Mouse (Mus musculus) urinary bladder, postnatal 25 days (tissue): Measurements from ENCODE around the gene Spryd7.
"Not testable (repeated sequence)": the region's sequence is repeated elsewhere in the genome, so short reads cannot be mapped to it uniquely, and the experiment has no call there.

Experiments
- DNase-seq: peaks from one replicate; pipeline ENCODE4 v3.0.0; 2022; ENCODE audit warnings: low spot score

Gene Spryd7

DNA sequence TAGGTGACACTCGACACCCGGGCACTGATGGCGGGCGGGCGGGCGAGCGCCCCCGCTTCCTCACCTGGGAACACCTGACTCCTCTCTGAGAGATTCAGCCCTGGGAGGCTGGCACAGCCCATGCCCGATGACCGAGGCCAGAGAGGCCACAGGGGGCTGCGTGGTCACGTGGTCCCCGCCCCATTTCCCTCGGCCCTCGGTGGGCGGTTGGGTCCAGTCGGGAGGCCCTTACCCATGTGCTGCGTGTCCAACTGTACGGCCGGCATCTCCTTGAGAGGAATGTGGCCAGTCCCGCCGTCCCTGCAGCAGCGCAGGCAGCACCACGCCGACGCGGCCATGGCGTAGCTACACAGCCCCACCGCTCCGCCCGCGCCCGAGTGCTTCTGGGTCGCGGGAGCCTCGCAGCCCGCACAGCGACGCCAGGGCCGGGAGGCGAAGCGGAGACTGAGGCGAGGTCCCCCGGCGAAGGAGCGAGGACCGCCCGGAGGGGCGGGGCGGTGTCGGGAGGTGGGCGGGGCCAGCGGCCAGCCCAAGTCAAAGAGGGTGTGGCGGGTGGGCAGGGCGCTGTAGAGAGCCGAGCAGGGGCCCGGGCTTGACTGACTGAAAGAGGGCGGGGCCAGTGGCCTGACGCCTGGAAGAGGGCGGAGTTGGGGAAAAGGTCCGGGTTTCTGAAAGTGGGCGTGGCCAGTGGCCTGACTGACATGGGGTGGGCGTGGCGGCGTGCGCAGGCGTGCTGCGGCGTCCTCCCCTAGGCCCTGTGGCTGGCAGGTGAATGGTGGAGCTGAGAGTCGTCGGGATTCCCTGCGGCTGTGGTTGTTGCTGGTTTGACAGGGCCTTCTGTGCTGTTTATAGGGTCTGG, at the start of gene Spryd7:
Gene Spryd7, minus strand, starts transcription at position 598 of the 859 bp plus-strand sequence.
- DNase-seq, result peak; percentile 98

GRCm38 (mm10) chr14:61606088-61606487, 49.4 kb upstream of the Spryd7 start:
- not testable (repeated sequence) for DNase-seq

- no peak for DNase-seq
Measured at GRCm38 (mm10) chr14:61604081-61604480, 47.4 kb upstream of the Spryd7 start.

DNA sequence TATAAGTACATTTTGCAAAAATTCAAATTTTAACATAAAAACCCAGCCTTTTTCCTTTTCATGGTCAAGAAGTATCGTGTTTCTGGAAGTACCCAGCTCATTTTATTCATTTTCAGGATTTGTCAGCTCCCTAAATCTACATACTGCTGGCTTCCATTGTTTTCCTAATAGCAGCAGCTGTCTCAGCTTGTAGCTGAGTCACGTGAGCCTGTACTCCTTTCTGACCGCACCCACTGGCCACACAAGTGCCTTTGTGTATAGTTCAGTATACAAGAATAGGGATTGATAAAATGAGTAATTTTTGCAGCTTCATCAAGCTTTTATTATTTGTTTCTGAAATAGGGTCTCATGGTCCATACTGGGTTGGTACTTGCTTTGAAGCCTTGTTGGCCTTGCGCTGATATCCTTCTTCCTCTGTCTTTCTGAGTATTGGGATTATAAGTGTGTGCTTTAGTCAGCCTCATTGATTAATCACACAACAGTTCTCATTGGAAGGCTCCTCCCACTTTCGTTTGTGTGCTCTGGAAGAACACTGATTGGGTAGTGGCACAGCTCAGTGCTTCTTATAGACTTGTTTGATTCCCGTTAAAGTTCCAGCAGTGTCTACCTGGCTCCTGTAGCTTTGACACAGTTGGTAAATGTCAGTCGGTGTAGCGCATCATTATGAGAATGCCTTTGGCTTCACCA, 46.5 kb upstream of the Spryd7 start:
- DNase-seq, result no peak

DNA sequence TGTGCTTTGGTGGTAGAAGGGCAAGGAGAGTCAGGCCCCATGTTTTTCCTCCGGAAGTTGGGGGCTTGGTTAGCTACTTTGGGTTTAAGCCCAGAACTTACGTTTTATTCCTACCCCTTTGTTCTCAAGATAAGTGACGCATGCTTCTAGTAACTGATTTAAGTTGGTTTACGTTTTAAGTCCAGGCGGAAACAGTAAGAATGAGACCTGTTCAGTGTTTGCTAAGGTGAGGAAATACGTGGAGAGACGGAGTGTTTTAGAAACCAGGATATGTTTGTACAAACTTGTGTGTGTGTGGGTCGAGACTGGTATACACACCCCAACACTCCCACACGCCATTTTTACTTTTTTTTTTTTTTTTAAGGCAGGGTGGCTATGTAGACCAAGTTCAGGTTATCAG, 44.7 kb upstream of the Spryd7 start:
- DNase-seq, result no peak

DNA sequence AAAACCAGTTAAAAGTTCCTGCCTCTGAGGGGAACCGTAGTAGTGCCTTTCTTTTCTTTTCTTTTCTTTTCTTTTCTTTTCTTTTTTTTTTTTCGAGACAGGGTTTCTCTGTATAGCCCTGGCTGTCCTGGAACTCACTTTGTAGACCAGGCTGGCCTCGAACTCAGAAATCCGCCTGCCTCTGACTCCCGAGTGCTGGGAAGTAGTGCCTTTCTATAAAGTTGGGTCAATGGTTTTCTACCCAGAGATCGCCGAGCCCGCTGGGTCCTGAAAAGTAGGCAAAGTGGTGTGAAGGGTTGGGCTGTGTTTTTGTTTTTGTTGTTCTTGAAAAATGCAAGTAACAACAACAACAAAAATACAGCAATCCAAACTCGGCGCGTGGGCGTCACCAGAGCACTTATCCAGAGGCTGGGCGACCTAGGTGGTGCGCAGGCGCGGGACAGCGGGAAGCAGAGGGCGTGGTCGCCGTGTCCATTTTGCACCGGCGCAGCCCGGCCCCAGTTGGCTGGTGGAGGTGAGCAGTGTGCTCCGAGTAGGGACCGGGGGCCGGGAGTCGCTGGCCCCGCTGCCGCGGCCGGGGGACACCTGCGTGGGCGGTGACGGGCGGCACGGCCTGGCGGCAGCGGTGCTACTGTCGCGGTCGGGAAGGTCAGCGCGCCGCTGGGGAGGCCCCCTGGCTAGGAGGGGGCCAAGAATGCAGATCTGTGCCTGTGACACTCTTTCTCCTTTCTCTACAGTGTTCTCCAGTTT, 42.5 kb upstream of the Spryd7 start:
- peak; percentile 89 for DNase-seq

DNA sequence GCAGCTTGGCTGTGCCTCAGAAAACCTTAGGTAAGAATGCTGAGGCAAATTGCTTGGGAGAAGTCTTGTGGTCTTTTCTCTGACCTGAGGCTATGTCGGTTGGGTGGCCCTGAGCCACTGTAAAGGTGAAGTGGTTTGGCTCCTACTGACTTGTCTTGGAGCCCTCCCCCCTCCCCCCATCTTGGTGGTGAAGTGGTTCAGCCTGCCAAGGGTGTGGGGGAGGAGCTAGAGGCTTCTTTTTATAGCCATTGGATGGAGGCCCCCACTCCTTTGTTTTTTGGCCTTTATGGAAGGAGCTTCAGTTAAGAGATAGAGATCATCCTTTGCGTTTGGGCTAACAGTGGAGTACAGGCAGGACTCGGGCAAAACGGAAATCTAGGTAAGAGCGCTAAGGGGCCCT, 41.3 kb upstream of the Spryd7 start, which contains the start of gene Trim13:
Gene Trim13, plus strand, starts transcription at position 280 of the 400 bp plus-strand sequence.
- no peak for DNase-seq

DNA sequence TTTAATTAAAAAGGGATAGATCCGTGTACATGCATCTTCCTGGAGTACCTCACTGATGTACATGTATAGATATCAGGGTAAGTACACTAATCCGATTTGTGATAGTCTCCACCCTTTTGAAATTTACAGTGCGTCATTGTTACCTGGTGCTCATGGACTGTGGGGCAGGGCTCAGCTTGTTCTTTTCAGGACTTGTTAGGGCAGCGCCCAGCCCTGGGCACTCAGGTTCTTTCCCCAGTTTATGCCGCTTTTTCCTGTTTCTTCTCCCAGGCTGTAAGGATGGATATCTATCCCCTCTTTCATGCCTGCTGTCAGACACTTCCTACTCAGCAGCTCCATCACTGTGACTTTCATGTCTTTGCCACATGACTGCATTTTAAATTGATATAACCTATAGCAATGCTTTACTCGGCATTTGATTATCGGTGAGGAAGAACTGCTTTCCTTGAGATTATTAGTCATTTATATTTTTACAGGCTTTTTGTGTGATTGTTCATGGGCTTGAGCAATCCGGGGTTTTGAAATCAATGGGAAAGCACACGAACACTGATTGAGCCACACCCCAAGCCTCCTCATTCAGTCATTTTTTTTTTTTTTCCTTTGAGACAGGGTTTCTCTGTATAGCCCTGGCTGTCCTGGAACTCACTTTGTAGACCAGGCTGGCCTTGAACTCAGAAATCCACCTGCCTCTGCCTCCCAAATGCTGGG, 40.2 kb upstream of the Spryd7 start:
- DNase-seq, result no peak

DNA sequence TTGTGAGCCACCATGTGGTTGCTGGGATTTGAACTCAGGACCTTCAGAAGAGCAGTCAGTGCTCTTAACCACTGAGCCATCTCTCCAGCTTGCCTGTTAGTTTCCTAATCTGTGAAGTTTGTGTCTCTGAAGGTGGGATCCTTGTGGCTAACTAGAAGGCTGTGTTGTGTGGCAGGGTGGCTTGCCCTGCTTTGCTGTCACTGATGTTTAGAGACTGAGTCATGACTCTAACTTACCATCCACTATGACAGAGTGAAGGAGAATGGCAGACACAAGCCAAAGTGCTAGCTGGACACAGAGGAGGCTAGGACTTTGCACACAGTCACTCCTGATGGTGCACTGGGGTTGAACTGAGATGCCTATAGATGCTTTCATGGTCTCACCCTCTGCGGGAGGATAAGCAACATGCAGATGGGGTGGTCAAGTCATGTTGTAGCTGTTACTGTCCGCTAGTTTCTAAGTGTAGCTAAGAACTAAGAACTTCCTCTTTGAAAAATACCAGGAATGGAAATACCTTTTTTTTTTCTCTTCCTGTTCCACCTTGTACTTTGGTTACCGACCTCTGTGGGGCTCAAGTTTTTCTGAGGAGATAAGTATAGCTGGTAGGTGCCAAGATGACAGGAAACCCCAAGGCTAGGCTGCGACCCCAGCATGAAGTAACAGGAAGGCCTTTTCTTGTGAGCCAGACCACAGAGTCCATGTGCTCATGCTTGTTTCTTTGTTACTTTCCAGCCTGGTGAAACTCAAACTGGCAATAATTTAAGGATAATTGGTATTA, 32.8 kb upstream of the Spryd7 start:
- no peak for DNase-seq

DNA sequence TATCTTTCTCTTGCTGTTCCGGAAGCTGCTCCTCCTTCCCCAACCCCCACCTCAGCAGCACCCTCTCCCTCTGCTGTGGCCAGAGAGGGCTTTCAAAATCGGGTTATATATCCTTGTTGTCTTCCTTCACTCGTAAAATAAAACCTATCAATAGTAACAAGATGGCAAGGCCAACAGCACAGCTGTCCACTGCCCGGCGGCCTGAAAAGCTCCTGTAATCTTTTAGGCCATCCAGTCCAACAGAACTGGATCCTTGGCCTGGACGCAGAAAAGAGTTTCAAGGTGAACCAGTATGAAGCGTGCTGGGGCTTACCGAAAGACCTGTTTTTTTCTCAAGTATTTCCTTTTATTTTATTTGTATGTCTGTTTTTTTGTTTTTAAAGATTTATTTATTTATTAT, 19.3 kb upstream of the Spryd7 start:
- no peak for DNase-seq

DNA sequence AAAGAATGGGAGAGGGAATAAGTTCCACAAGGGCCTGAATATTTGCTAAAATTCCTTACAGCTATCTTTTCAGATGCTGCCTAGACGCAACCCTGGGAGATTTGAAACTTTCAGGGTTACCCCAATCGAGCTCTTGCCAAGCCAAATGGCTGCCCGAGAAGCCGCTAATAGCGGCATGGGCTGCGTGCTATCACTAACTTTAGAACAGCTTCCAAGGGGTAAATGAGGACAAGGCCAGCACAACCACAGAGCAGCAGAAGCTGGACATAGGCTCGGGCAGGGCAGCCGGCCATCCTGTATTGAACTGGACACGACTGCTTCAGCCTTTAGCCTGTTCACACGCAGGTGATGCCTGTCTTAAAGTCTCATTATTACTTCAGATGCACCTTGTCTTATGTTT, 18.4 kb upstream of the Spryd7 start:
- DNase-seq, result no peak

- no peak for DNase-seq
Measured at GRCm38 (mm10) chr14:61572131-61572530, 15.4 kb upstream of the Spryd7 start.

- peak; percentile 94 for DNase-seq
Measured at GRCm38 (mm10) chr14:61571366-61571765, 14.7 kb upstream of the Spryd7 start.

DNA sequence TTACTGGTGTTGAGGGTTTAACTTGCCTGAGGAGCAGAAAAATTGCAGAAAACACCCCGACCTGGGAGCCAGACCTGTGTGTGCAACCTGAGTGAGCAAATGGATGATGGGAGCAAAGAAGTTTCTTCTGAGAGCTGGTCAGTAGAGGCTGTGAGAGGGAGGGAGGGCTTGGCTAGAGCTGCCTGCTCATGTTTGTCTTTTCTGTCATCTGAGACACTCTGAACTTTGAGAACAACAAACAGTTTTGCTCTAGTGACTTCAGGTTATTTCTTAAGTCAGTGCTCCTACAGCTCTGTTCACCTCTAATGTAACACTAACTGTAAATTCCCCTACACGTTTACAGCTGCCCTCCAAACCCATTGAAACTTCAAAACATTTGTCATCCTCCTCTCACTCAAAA, 12.7 kb upstream of the Spryd7 start:
- no peak for DNase-seq

GRCm38 (mm10) chr14:61566211-61566610, 9.5 kb upstream of the Spryd7 start:
- DNase-seq, result not testable (repeated sequence)

GRCm38 (mm10) chr14:61559856-61560255, 3.2 kb upstream of the Spryd7 start:
- DNase-seq, result no peak

DNA sequence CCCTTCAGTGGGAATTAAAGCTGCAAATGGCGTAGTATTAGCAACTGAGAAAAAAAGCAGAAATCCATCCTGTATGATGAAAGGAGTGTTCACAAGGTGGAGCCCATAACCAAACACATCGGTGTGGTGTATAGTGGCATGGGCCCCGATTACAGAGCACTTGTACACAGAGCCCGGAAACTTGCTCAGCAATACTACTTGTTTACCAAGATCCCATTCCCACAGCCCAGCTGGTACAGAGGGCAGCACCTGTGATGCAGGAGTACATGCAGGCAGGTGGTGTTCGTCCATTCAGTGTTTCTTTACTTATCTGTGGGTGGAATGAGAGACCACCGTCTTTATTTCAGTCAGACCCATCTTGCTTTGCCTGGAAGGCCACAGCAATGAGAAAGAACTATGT, 2.2 kb upstream of the Spryd7 start:
- DNase-seq, result no peak

GRCm38 (mm10) chr14:61555931-61556288, 776 bp downstream of the Spryd7 start:
- DNase-seq, result no peak

- DNase-seq, result no peak
Measured at GRCm38 (mm10) chr14:61548614-61549013, 8.1 kb downstream of the Spryd7 start.

DNA sequence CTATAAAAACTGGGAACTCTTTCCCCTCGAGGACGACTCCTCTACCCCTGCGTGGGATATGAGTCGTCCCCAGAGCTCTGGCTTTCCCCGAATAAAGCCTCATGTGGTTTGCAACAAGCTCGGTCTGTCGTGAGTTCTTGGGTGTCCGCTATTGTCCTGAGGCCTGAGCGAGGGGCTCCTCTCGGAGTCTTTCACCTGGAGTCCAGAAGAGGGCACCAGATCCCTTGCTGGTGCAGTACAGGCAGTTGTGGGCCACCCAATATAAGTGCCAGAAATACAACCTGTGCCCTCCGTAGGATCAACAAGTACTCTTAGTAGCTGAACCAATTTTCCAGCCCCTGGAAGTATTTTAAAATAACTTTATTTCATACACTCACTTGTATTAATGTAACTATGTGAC, 18.9 kb downstream of the Spryd7 start:
- not testable (repeated sequence) for DNase-seq

GRCm38 (mm10) chr14:61536631-61537264, 19.9 kb downstream of the Spryd7 start:
- DNase-seq, result no peak
